Mouse (Mus musculus): ENCODE results near the gene Dtx2. TPM values are rescaled to one million over a fixed set of nuclear protein-coding genes. Genes with fewer than 3 reads are reported as not detected.

The Dtx2 gene
- polyA plus RNA-seq (2012; fragmentation: generic; extraction: Trizol): 10 to 100 TPM; 12.7 to 19.1 TPM

GRCm38 (mm10) chr5:135994725-135995687, at the start of gene Dtx2:
Gene Dtx2 (plus strand): TSS chr5:135994800.

GRCm38 (mm10) chr5:135974365-135974764, 20.2 kb upstream of the Dtx2 start, which contains the start of gene Ssc4d:
Gene Ssc4d (minus strand): TSS chr5:135974531.

DNA sequence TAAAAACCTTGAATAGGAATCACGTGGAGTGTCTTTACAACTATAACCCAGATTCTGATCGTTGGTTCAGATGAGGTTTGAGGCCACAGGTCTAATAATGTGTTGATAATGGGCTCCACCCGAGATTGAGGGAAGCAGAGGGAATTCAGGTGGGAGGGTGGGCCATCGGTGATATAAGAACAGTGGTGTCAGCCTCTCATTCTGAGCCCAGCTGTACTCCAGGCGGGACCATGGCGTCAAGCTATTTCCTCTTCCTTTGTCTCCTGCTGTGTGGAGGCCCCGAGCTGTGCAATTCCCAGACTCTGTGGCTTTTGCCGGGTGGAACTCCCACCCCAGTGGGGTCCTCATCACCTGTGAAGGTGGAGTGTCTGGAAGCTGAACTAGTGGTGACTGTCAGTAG, 14.7 kb upstream of the Dtx2 start, which contains the start of gene Zp3:
Zp3 (plus strand) TSS at position 196 of the 400 bp plus-strand sequence.

DNA sequence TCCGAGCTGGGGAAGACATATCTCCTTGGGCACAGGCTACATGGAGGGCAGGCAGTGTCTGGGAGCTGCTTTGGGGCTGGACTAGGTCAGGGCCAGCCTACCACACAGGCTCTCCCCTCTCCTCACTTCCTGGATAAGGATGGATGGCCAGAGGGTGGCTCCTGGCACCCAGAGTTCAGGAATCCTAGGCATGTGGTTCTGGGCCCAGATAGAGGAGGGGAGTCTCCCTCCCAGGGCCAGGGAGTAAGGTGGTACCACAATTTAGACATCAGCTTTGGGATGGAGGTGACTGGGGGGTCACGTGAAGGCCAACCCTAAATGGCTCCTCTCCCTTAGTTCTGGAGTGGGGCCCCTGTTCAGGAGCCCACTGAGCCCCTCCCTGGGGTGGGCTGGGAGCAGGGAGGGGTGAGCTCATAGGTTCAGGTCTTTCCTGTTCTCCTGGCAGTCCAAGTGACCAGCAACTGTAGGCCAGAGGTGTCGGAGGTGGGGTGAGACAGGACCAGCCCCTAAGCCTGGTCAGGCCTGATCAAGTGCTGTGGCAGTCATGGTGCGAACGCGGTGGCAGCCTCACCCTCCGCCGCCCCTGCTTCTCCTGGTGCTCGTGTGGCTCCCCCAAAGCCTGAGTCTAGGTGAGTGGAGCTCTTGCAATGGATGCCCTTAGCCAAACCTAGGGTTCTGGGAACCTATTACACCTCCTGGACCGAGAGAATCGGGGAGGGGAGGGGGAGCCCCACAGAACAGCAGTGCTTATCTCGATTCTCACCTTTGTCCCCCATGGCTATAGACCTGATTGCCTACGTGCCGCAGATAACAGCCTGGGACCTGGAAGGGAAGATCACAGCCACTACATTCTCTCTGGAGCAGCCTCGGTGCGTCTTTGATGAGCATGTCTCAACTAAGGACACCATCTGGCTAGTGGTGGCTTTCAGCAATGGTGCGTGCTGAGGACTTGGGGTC, 43.9 kb downstream of the Dtx2 start, which contains the start of gene Upk3b:
Upk3b (plus strand) TSS at position 239 of the 957 bp plus-strand sequence.

GRCm38 (mm10) chr5:136054301-136055077, 59.9 kb downstream of the Dtx2 start, which contains the start of gene Upk3bl:
Gene Upk3bl (plus strand): TSS chr5:136054492.

Other genes with a start within 250 kb of the Dtx2 start
- under 1 TPM; 0.05 to 0.77 TPM for gene Styxl1, start 216.4 kb upstream of the Dtx2 start, polyA plus RNA-seq (2012; fragmentation: generic; extraction: Trizol)
- gene Mdh2, start 216.3 kb upstream of the Dtx2 start, polyA plus RNA-seq (2012; fragmentation: generic; extraction: Trizol): 100 to 1,000 TPM; 352 to 529 TPM
- gene Srrm3, start 187.9 kb upstream of the Dtx2 start, polyA plus RNA-seq (2012; fragmentation: generic; extraction: Trizol): under 1 TPM in 1 of 2 experiments, not detected in 1; 0.01 TPM
- gene Hspb1, start 106.9 kb upstream of the Dtx2 start, polyA plus RNA-seq (2012; fragmentation: generic; extraction: Trizol): 1 to 10 TPM; 1.3 to 1.4 TPM
- 100 to 1,000 TPM in 1 of 2 experiments, 10 to 100 TPM in 1; 60.4 to 122 TPM for gene Ywhag, start 60.2 kb upstream of the Dtx2 start, polyA plus RNA-seq (2012; fragmentation: generic; extraction: Trizol)
- gene Ssc4d, start 20.3 kb upstream of the Dtx2 start, polyA plus RNA-seq (2012; fragmentation: generic; extraction: Trizol): 1 to 10 TPM; 3.7 to 9.4 TPM
- gene Zp3, start 14.7 kb upstream of the Dtx2 start, polyA plus RNA-seq (2012; fragmentation: generic; extraction: Trizol): 1 to 10 TPM in 1 of 2 experiments, under 1 TPM in 1; 0.02 to 1.0 TPM
- under 1 TPM; 0.02 to 0.73 TPM for gene Upk3b, start 43.7 kb downstream of the Dtx2 start, polyA plus RNA-seq (2012; fragmentation: generic; extraction: Trizol)
- gene Upk3bl, start 59.7 kb downstream of the Dtx2 start, polyA plus RNA-seq (2012; fragmentation: generic; extraction: Trizol): 1 to 10 TPM in 1 of 2 experiments, under 1 TPM in 1; 0.50 to 1.1 TPM
- gene Rasa4, start 89.1 kb downstream of the Dtx2 start, polyA plus RNA-seq (2012; fragmentation: generic; extraction: Trizol): 10 to 100 TPM; 33.4 to 45.9 TPM
- 100 to 1,000 TPM; 191 to 235 TPM for gene Polr2j, start 121.8 kb downstream of the Dtx2 start, polyA plus RNA-seq (2012; fragmentation: generic; extraction: Trizol)
- 10 to 100 TPM; 27.7 to 44.7 TPM for gene Lrwd1, start 141.3 kb downstream of the Dtx2 start, polyA plus RNA-seq (2012; fragmentation: generic; extraction: Trizol)
- 1 to 10 TPM; 3.9 to 9.5 TPM for gene Alkbh4, start 141.3 kb downstream of the Dtx2 start, polyA plus RNA-seq (2012; fragmentation: generic; extraction: Trizol)
- gene Orai2, start 175.9 kb downstream of the Dtx2 start, polyA plus RNA-seq (2012; fragmentation: generic; extraction: Trizol): 10 to 100 TPM; 10.5 to 11.4 TPM
- 10 to 100 TPM; 27.8 to 38.1 TPM for gene Prkrip1, start 204.2 kb downstream of the Dtx2 start, polyA plus RNA-seq (2012; fragmentation: generic; extraction: Trizol)